Mouse (Mus musculus): ENCODE results near the gene Mcf2l.

GRCm38 (mm10) chr8:12961821-12962534 is 88.4 kb downstream of the Mcf2l start:
- TF ChIP-seq POLR2A (IDR thresholded peaks at IDR 0.05; ENCODE audit: control insufficient read depth, extremely low read depth, insufficient read depth, low read length, poor library complexity) (no peak), CTCF (IDR thresholded peaks at IDR 0.05; ENCODE audit: borderline replicate concordance, control insufficient read depth, extremely low read depth, insufficient read depth, low read length, poor library complexity) (no peak)

Measured in thymus, adult 2 months (tissue).